14 mouse cellular contexts compared by ENCODE assay signal in the genomic region with DNA sequence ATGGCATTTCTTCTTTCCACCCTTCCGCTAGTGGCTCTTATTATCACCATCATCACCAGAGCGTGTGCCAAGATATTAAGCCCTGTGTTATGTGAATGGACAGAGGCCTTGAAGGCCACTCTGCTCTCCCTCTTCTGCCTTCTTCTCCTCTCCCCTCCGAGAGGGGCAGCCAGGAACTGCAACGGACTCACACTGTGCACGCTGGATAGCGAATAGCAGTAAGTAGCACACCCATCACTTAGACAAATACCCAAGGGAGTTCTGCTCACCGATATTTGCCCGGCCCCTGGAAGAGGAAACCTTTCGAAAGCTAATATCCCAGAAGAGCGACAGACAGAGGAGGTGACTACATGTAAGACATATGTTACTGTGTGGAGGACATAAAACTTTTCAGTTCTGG. TPM values are rescaled to one million over a fixed set of nuclear protein-coding genes. Genes with fewer than 3 reads are reported as not detected.
DNase-seq lines count a peak whose midpoint lies in the region; ATAC-seq and TF ChIP-seq lines count a peak whose summit lies in the region.
"Had no signal": no experiment of that assay in that cellular context is flagged by ENCODE, and none has a peak within 500 bp of the region (broad histone marks: within the 10 kb centered on the region; RNA-seq: fewer than 3 reads in every experiment).

No protein-coding gene starts in this region.

- H3K4me3 ChIP-seq in heart, embryonic 13.5 days, result peak overlapping the region; percentile 60
- H3K4me3 ChIP-seq in intestine, embryonic 14.5 days (ENCODE audit: low read depth, low read length), result peak overlapping the region; percentile 66
- no peak overlapping the region for H3K4me3 ChIP-seq in neural tube, embryonic 11.5 days (ENCODE audit: low read depth, low read length)

- TF ChIP-seq POLR2A in brain, embryonic 14.5 days (IDR thresholded peaks at IDR 0.05; ENCODE audit: borderline replicate concordance, extremely low read depth, insufficient read depth, insufficient read length, poor library complexity, severe bottlenecking), result no peak

- H3K4me1 ChIP-seq in heart, embryonic 13.5 days, result peaks cover 30% of the 10 kb centered on the region
- H3K4me1 ChIP-seq in intestine, embryonic 14.5 days (replicated peaks; ENCODE audit: control insufficient read depth, insufficient read depth, low read length), result peaks cover 8% of the 10 kb centered on the region; the same call in 1 of the 2 replicates
- peaks cover 13% of the 10 kb centered on the region for H3K4me1 ChIP-seq in neural tube, embryonic 11.5 days (ENCODE audit: control insufficient read depth, insufficient read depth, low read length)

- H3K9me3 ChIP-seq in heart, embryonic 13.5 days, result no peaks in the 10 kb centered on the region
- no peaks in the 10 kb centered on the region for H3K9me3 ChIP-seq in intestine, embryonic 14.5 days (ENCODE audit: control insufficient read depth, low read length)
- no peaks in the 10 kb centered on the region for H3K9me3 ChIP-seq in neural tube, embryonic 11.5 days (ENCODE audit: control insufficient read depth, low read length)

- no peak for ATAC-seq in heart, embryonic 13.5 days (ENCODE audit: extremely low read depth, insufficient number of reproducible peaks, low FRiP score, low TSS enrichment)
- ATAC-seq in intestine, embryonic 14.5 days (replicated peaks; ENCODE audit: low FRiP score, low TSS enrichment, low read depth), result no peak
- ATAC-seq in neural tube, embryonic 11.5 days (ENCODE audit: insufficient read depth, low FRiP score, low TSS enrichment), result no peak
- ATAC-seq: Patski had no signal

- TF ChIP-seq CTCF in brain, embryonic 14.5 days (IDR thresholded peaks at IDR 0.05; ENCODE audit: borderline replicate concordance, extremely low read depth, insufficient read depth, insufficient read length), result no peak

- intact Hi-C loops in heart, postnatal 10 days (cut with DNase I), result no loop called here

- 11% methylated on average over 10 of the region's 10 CpGs for WGBS in heart, embryonic 13.5 days
- 19% methylated on average over 10 of the region's 10 CpGs for WGBS in intestine, embryonic 14.5 days
- WGBS in neural tube, embryonic 11.5 days, result 3% methylated on average over 10 of the region's 10 CpGs

- peaks cover 90% of the 10 kb centered on the region for H3K27me3 ChIP-seq in heart, embryonic 13.5 days (replicated peaks)
- peaks cover 51% of the 10 kb centered on the region for H3K27me3 ChIP-seq in intestine, embryonic 14.5 days (replicated peaks; ENCODE audit: control insufficient read depth, insufficient read depth, low read length)
- peaks cover 70% of the 10 kb centered on the region for H3K27me3 ChIP-seq in neural tube, embryonic 11.5 days (ENCODE audit: control insufficient read depth, insufficient read depth, low read length)
- H3K27me3 ChIP-seq: Patski had no signal

- no peak for DNase-seq in heart, postnatal 10 days
- DNase-seq in brain, embryonic 14.5 days (ENCODE audit: low read depth), result peak; percentile 37
- DNase-seq in intestine, embryonic 14.5 days (ENCODE audit: low spot score), result peak; percentile 71
- peak; percentile 42 for DNase-seq in neural tube, embryonic 11.5 days (ENCODE audit: low spot score)
- DNase-seq in urinary bladder, postnatal 14 days (ENCODE audit: low spot score), result no peak
- DNase-seq in cerebellum, postnatal 36 days, result no peak
- no peak for DNase-seq in left cerebral cortex, adult 18-20 months (ENCODE audit: low spot score in 2 of 2)
- DNase-seq: cerebellum, postnatal 14 days; kidney, adult 9 months; spleen, adult 18-20 months; thymus, postnatal 4 days had no signal

- H3K4me2 ChIP-seq in heart, embryonic 13.5 days, result no peak overlapping the region
- H3K4me2 ChIP-seq in intestine, embryonic 14.5 days (ENCODE audit: low read length), result peak overlapping the region; percentile 67
- H3K4me2 ChIP-seq in neural tube, embryonic 11.5 days (ENCODE audit: low read depth), result no peak overlapping the region

- no peaks in the 10 kb centered on the region for H3K36me3 ChIP-seq in heart, embryonic 13.5 days
- H3K36me3 ChIP-seq in intestine, embryonic 14.5 days (ENCODE audit: control insufficient read depth, insufficient read depth, low read length), result peaks cover 4% of the 10 kb centered on the region; the same call in 1 of the 2 replicates
- H3K36me3 ChIP-seq in neural tube, embryonic 11.5 days (ENCODE audit: control insufficient read depth, insufficient read depth, low read length), result no peaks in the 10 kb centered on the region

- H3K9ac ChIP-seq in heart, embryonic 13.5 days, result no peak overlapping the region
- H3K9ac ChIP-seq in intestine, embryonic 14.5 days (ENCODE audit: low read length), result peak overlapping the region; percentile 93
- H3K9ac ChIP-seq in neural tube, embryonic 11.5 days (ENCODE audit: low read length), result no peak overlapping the region

- H3K27ac ChIP-seq in heart, embryonic 13.5 days (replicated peaks), result no peak overlapping the region
- H3K27ac ChIP-seq in intestine, embryonic 14.5 days (ENCODE audit: low read depth), result peak overlapping the region; percentile 22; the same call in 1 of the 2 replicates
- no peak overlapping the region for H3K27ac ChIP-seq in neural tube, embryonic 11.5 days (ENCODE audit: low read depth, low read length)
- H3K27ac ChIP-seq: macrophage had no signal

RNA-seq across cellular contexts. Expression of a gene that starts 4.9 kb away (rescaled TPM):
- polyA plus RNA-seq in heart, embryonic 13.5 days (2015; fragmentation: Nextera tagmentation; extraction: Ambion mirVana), result 1.0 and 1.1 TPM in 2 replicates
- under 1 TPM in 1 of 2 experiments, not detected in 1; 0.10 TPM for total RNA-seq in heart, postnatal 10 days (2021)
- 10.9 and 12.5 TPM in 2 replicates for polyA plus RNA-seq in brain, embryonic 14.5 days (2012; rRNA removed)
- 27.8 and 28.3 TPM in 2 replicates for polyA plus RNA-seq in intestine, embryonic 14.5 days (2014; fragmentation: Nextera tagmentation; extraction: Ambion mirVana)
- 5.2 and 5.5 TPM in 2 replicates for polyA plus RNA-seq in neural tube, embryonic 11.5 days (2014; fragmentation: Nextera tagmentation; extraction: Ambion mirVana)
- total RNA-seq in left cerebral cortex, adult 18-20 months (2021), result 1 to 10 TPM; 5.9 to 6.0 TPM
- polyA plus RNA-seq: macrophage had no signal

Comparison
In these comparisons a context has a peak if more than half of its experiments do, and no peak if none do; other contexts are left out.
1. DNase-seq: peak in brain, embryonic 14.5 days (single experiment), intestine, embryonic 14.5 days (single experiment) and neural tube, embryonic 11.5 days (single experiment); none in heart, postnatal 10 days (0 of 2), urinary bladder, postnatal 14 days (single experiment), cerebellum, postnatal 36 days (0 of 2) and left cerebral cortex, adult 18-20 months (0 of 2).